Mouse (Mus musculus) ES-Bruce4 (cell line): ENCODE measurements around the gene Elf2. TPM values are rescaled to one million over a fixed set of nuclear protein-coding genes. Genes with fewer than 3 reads are reported as not detected.

ENCODE experiments used
- H3K27ac ChIP-seq: 2 replicates; pipeline ENCODE4 v1.5.1; 2012; ENCODE audit warnings: low read length, inconsistent platforms; ENCODE audit not compliant: insufficient read depth
- H3K27me3 ChIP-seq: 2 replicates; pipeline ENCODE4 v1.6.1; 2012; ENCODE audit warnings: mild to moderate bottlenecking, low read length, inconsistent platforms; ENCODE audit not compliant: control insufficient read depth, poor library complexity, insufficient read depth, severe bottlenecking
- H3K36me3 ChIP-seq: 2 replicates; pipeline ENCODE4 v1.6.1; 2012; ENCODE audit warnings: inconsistent platforms, mild to moderate bottlenecking, low read length, moderate library complexity; ENCODE audit not compliant: control insufficient read depth, poor library complexity, insufficient read depth, severe bottlenecking
- H3K4me1 ChIP-seq: one replicate; pipeline ENCODE4 v1.8.1; 2011; ENCODE audit warnings: low read length; ENCODE audit not compliant: control insufficient read depth, insufficient read depth
- H3K4me3 ChIP-seq: 2 replicates; pipeline ENCODE4 v1.5.1; 2011; ENCODE audit warnings: low read depth, mild to moderate bottlenecking, low read length
- H3K9ac ChIP-seq: 2 replicates; pipeline ENCODE4 v1.6.1; 2012; ENCODE audit warnings: low read depth, mild to moderate bottlenecking, inconsistent platforms; ENCODE audit not compliant: poor library complexity, severe bottlenecking
- H3K9me3 ChIP-seq: replicated peaks from 2 replicates; pipeline ENCODE4 v1.6.1; 2012; ENCODE audit warnings: mild to moderate bottlenecking, low read length, inconsistent platforms; ENCODE audit not compliant: control insufficient read depth, poor library complexity, insufficient read depth, severe bottlenecking
- CTCF ChIP-seq: IDR thresholded peaks from one replicate; pipeline ENCODE4 v1.8.1; 2011; ENCODE audit warnings: low read depth, low read length
- EP300 ChIP-seq: IDR thresholded peaks from 2 replicates; pipeline ENCODE4 v1.6.1; 2011; ENCODE audit warnings: low read depth, low read length; ENCODE audit not compliant: insufficient read depth
- POLR2A ChIP-seq: IDR thresholded peaks from one replicate; pipeline ENCODE4 v1.8.1; 2011; ENCODE audit warnings: low read length; ENCODE audit not compliant: insufficient read depth
- polyA plus RNA-seq: library from polyadenylated mRNA; stranded (reverse); fragments of >200 nt; gene quantifications from 2 replicates; pipeline ENCODE4 v1.2.4, GENCODE M21; 2011; ENCODE audit warnings: low read depth; ENCODE audit not compliant: missing spikeins, insufficient read depth, insufficient read length

Elf2 gene
- polyA plus RNA-seq: 52.8 and 57.7 TPM in 2 replicates

DNA sequence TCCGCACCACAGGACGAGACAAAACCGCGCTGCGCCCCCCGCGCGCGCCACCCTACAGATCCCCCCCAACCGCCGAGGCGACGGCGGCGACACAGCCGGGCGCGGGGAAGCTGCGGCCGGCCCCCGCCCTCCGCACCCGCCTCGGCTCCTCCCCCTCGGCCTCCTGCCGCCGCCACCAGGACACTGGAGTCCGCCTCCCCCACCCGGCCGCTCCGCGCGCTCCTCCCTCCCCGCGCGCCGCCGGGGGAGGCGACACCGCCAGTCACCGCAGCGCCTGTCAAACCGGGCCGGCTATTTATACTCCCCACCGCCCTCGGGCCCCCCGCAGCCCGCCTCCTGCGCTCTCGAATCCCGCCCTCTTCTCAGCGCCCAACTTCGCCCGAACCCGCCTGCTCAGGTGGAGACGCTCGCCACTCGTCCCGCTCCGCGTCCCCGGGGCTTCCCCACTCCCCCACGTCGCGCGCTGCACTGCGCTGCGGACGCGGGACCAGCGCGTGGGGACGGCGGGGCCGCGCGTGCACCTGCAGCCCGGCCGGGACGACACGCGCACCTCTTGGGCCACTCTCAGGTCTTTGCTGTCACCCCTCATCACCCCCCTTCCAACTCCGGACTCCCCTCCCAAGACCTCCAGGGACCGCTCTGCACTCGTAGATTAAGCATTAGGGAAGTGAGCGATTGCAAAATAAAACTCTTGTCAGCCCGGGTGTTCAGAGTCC is at the start of gene Elf2:
Gene Elf2 (minus strand): TSS at position 112 of the 716 bp plus-strand sequence.
- peak within 1 kb of the TSS; percentile 94 for H3K9ac ChIP-seq
- peak within 1 kb of the TSS; percentile 60 for H3K27ac ChIP-seq
- H3K27me3 ChIP-seq: peaks cover 6% of the 10 kb centered on the region

GRCm38 (mm10) chr3:51388904-51389303 is 48.4 kb upstream of the Elf2 start:
- TF ChIP-seq POLR2A: no peak
- TF ChIP-seq EP300: no peak
- no peak for TF ChIP-seq CTCF
- Histone ChIP-seq H3K9me3 (no peaks in the 10 kb centered on the region), H3K4me1 (no peaks in the 10 kb centered on the region), H3K36me3 (no peaks in the 10 kb centered on the region), H3K9ac (no peak overlapping the region), H3K27me3 (no peaks in the 10 kb centered on the region), H3K27ac (no peak overlapping the region), H3K4me3 (no peak overlapping the region)

More for the DNA sequence above, at the start of gene Elf2:
- Histone ChIP-seq H3K9me3 (no peaks in the 10 kb centered on the region), H3K36me3 (no peaks in the 10 kb centered on the region), H3K4me1 (no peaks in the 10 kb centered on the region), H3K4me3 (peak within 1 kb of the TSS; percentile 97)
- TF ChIP-seq POLR2A (no peak), EP300 (no peak), CTCF (no peak)

- H3K36me3 ChIP-seq: no peaks in the 10 kb centered on the region
- no peak overlapping the region for H3K4me3 ChIP-seq
- no peaks in the 10 kb centered on the region for H3K9me3 ChIP-seq
- TF ChIP-seq EP300 (no peak), CTCF (no peak), POLR2A (no peak)
- H3K9ac ChIP-seq: no peak overlapping the region
- no peak overlapping the region for H3K27ac ChIP-seq
- no peaks in the 10 kb centered on the region for H3K4me1 ChIP-seq
- H3K27me3 ChIP-seq: no peaks in the 10 kb centered on the region
Observed at GRCm38 (mm10) chr3:51387868-51388381, 47.5 kb upstream of the Elf2 start.

GRCm38 (mm10) chr3:51387134-51387451 is 46.6 kb upstream of the Elf2 start:
- TF ChIP-seq CTCF (no peak), POLR2A (no peak), EP300 (no peak)
- Histone ChIP-seq H3K9me3 (no peaks in the 10 kb centered on the region), H3K27ac (no peak overlapping the region), H3K36me3 (no peaks in the 10 kb centered on the region), H3K27me3 (no peaks in the 10 kb centered on the region), H3K4me3 (no peak overlapping the region), H3K9ac (no peak overlapping the region), H3K4me1 (no peaks in the 10 kb centered on the region)

DNA sequence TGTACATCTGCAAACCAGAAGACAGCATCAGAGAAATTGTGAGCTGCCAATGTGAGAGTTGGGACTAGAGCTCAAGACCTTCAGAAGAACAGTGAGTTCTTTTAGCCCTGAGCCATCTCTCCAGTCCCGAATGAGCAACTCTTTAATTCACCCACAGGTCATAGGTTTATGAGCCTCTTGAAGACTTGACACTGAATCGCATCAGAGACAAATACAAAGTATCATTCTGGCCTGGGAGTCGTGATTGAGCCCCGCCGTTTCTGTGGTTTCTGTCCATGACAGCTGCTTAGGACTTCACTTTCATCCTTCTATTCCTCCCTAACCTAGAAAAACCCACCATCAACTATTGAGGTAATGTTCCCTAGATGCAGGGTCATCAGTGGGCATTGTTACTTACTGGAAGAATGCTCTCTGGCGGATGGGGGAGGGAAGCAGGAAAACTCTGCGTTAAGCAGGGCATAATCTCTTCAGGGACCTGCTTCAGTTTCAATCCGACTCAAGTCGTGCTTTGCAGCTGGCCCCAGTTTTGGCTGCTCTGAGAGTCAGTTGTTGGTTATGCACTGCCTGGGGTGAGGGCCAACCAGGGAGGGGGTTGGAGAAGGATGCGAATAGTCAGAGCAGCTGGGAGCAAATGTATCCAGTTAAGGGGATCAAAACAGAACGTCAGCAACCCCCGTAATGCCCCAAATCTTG is 46.1 kb upstream of the Elf2 start:
- no peak for TF ChIP-seq EP300
- no peak for TF ChIP-seq CTCF
- TF ChIP-seq POLR2A: no peak
- Histone ChIP-seq H3K4me3 (no peak overlapping the region), H3K27ac (no peak overlapping the region), H3K27me3 (no peaks in the 10 kb centered on the region), H3K9me3 (no peaks in the 10 kb centered on the region), H3K4me1 (no peaks in the 10 kb centered on the region), H3K9ac (no peak overlapping the region), H3K36me3 (no peaks in the 10 kb centered on the region)

DNA sequence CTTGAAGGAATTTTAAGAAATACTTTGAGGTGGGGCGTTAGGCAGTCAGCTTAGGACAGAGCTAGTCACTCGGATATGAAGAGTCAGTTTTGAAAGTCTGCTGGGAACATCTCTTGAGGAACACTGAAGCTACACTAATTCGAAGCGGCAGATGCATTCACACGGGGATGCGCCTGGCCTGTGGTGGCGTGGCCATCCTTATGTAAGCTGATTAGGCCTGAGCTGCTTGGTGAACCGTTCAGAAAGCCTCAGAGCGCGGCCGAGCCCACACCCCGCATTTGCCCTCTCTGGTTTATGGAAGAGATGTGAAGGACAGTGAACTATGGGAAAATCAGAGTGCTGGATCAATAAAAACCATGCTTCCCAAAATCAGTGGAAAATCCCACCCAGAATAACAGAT is 42.9 kb upstream of the Elf2 start:
- H3K9ac ChIP-seq: no peak overlapping the region
- no peaks in the 10 kb centered on the region for H3K9me3 ChIP-seq
- no peaks in the 10 kb centered on the region for H3K27me3 ChIP-seq
- TF ChIP-seq CTCF (no peak), POLR2A (no peak), EP300 (no peak)
- H3K36me3 ChIP-seq: no peaks in the 10 kb centered on the region
- H3K4me1 ChIP-seq: no peaks in the 10 kb centered on the region
- no peak overlapping the region for H3K4me3 ChIP-seq
- H3K27ac ChIP-seq: no peak overlapping the region
